Mouse (Mus musculus): ENCODE data around the gene Ap1s2.

DNA sequence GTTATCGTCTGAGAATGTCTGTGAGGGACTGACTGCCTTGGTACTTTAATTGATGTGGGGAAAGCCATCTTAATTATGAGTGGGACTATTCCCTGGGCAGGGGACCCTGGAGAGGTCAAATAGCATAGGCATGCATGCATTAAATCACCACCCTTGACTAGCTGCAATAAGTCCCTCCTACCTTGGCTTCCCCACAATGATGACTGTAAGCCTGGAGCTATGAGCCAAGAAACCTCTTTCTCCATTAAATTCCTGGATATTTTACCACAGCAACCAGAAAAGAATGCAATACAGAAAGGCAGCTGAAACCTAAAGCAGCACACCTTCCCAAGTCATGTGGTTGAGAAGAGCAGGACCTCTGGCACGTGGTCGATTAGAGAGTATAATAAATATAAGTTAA lies 35.6 kb downstream of the Ap1s2 start:
- no peak for TF ChIP-seq CTCF (conservative IDR thresholded peaks at IDR 0.05; ENCODE audit: insufficient read depth, insufficient read length, low read depth, low read length)
- no peak for TF ChIP-seq POLR2A (IDR thresholded peaks at IDR 0.05; ENCODE audit: low read depth, low read length)

Data from kidney, adult 2 months (tissue).